Mouse (Mus musculus) hindbrain, embryonic 14.5 days (tissue): ENCODE results near the gene Ddias. TPM values are rescaled to one million over a fixed set of nuclear protein-coding genes. Genes with fewer than 3 reads are reported as not detected.

Experiments used
- ATAC-seq: fragments of 200-750 bp; cut with Nextera tagmentation; 2 replicates; pipeline ENCODE4 v1.8.0; 2017; ENCODE audit warnings: moderate number of reproducible peaks, mild to moderate bottlenecking, moderate TSS enrichment, moderate library complexity; ENCODE audit not compliant: low FRiP score
- DNase-seq: peaks from one replicate; pipeline ENCODE4 v3.0.0-alpha.2; 2015; ENCODE audit warnings: low spot score
- H3K27ac ChIP-seq: fragments of 300-500 bp; sonication (generic); 2 replicates; pipeline ENCODE4 v1.5.1; 2014; ENCODE audit warnings: mild to moderate bottlenecking, moderate library complexity
- H3K27me3 ChIP-seq: fragments of 300-500 bp; sonication (generic); 2 replicates; pipeline ENCODE4 v1.6.1; 2014; ENCODE audit warnings: mild to moderate bottlenecking, low read length, mixed read lengths; ENCODE audit not compliant: control insufficient read depth, insufficient read depth
- H3K36me3 ChIP-seq: fragments of 300-500 bp; sonication (generic); replicated peaks from 2 replicates; pipeline ENCODE4 v1.6.1; 2014; ENCODE audit not compliant: control insufficient read depth, insufficient read depth
- H3K4me1 ChIP-seq: fragments of 300-500 bp; sonication (generic); replicated peaks from 2 replicates; pipeline ENCODE4 v1.6.1; 2014; ENCODE audit warnings: antibody characterized with exemption, low read length, mixed read lengths; ENCODE audit not compliant: control insufficient read depth, insufficient read depth
- H3K4me2 ChIP-seq: fragments of 300-500 bp; sonication (generic); replicated peaks from 2 replicates; pipeline ENCODE4 v1.6.1; 2014; ENCODE audit warnings: mild to moderate bottlenecking, moderate library complexity
- H3K4me3 ChIP-seq: fragments of 300-500 bp; sonication (generic); replicated peaks from 2 replicates; pipeline ENCODE4 v1.5.1; 2014; ENCODE audit warnings: mild to moderate bottlenecking, low read length
- H3K9ac ChIP-seq: fragments of 300-500 bp; sonication (generic); 2 replicates; pipeline ENCODE4 v1.6.1; 2014
- H3K9me3 ChIP-seq: fragments of 300-500 bp; sonication (generic); 2 replicates; pipeline ENCODE4 v1.6.1; 2016; ENCODE audit warnings: low read length; ENCODE audit not compliant: control insufficient read depth
- WGBS: fragments of 180-500 bp; shearing (Covaris S2); extraction: QIAGEN DNeasy Blood & Tissue Kit; methylation state at CpG from one replicate; pipeline ENCODE4 v1.1.7; 2014; 5-methylcytosine and 5-hydroxymethylcytosine counted together
- polyA plus RNA-seq: library from polyadenylated mRNA; unstranded; fragments of >200 nt; fragmentation: Nextera tagmentation; extraction: Ambion mirVana; gene quantifications from 2 replicates; pipeline ENCODE4 v1.2.1, GENCODE M21; 2014

Ddias gene
- polyA plus RNA-seq, 1 experiment from 2014 or later, result 5.0 TPM

DNA sequence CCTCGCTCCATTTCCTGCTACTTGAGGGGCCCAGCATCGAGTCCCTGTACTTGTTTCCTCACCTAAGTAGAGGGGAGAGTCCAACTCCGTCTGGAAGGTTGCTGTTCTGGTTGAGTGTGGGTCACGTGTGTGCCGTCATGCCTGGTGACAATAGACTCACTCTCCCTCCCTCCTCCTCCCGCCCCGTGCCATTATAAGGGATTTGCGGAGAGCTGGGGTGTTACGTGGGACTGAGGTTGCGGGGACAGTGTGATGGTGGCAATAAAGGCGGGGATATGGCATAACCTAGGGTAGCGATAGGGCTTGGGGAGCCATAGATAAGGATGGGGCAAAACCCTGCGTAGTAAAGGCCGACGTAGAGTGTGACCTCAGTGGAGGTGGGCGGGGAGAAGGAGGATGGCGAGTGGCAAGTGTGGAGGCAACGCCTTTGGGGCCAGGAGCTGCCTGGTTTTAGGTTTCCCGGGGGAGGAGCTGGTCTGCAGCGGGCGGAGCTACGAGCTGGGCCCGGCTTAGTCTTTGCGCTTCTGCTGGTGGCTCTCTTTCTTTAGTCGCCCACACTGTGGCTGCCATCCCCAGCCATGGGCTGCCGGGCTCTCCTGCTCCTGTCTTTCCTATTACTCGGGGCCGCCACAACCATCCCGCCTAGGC is 838 bp upstream of the Ddias start:
- 1% methylated on average over 28 of the region's 29 CpGs for WGBS
- ATAC-seq (peak; percentile 89), DNase-seq (peak; percentile 81)
- Histone ChIP-seq H3K4me1 (peaks cover 19% of the 10 kb centered on the region), H3K9ac (peak overlapping the region; percentile 86), H3K27ac (peak overlapping the region; percentile 98), H3K27me3 (no peaks in the 10 kb centered on the region), H3K4me3 (peak overlapping the region; percentile 66), H3K9me3 (no peaks in the 10 kb centered on the region), H3K36me3 (no peaks in the 10 kb centered on the region), H3K4me2 (peak overlapping the region; percentile 65)

DNA sequence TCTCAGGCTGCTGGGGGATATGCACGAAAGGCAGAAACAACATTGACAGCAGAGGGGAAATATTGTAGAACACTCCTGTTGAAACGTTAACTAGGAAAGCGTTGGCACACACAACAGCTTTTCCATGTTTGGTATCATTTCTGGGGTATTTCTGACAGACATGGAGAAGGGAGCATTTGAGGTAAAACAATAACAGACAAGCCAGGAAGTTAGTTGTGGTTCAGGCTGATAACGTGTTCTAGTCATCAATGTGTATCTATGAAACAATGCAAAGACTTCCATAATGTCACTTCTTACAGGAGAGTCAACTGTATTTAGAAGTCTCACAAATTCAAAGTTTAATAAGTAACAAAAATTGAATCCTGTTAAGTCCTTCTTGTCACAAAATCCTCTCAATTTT is 2.5 kb downstream of the Ddias start:
- no peak overlapping the region for H3K4me2 ChIP-seq
- no peaks in the 10 kb centered on the region for H3K36me3 ChIP-seq
- 94% methylated on average over 4 of the region's 4 CpGs for WGBS
- H3K9me3 ChIP-seq, result no peaks in the 10 kb centered on the region
- peaks cover 15% of the 10 kb centered on the region for H3K4me1 ChIP-seq
- no peak overlapping the region for H3K9ac ChIP-seq
- DNase-seq, result no peak
- H3K27me3 ChIP-seq, result no peaks in the 10 kb centered on the region
- ATAC-seq, result no peak
- H3K4me3 ChIP-seq, result no peak overlapping the region
- H3K27ac ChIP-seq, result no peak overlapping the region

DNA sequence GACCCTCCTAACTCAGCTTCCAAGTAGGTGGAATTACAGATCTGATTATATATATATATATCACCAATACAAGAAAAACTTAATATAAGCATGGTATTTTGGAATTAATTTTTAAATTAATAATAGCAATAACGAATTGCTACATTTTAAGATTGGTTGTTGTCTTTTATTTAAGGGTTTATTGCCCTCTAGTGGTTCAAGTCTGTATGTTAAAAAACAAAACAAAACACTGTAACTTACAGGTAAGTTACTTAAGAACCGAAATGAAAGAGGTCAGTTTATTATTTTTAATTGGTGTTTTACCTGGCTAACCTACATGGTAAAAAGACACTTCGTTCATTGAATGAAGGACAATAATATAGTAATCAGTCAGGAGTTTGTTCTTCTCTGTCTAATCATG is 3.9 kb downstream of the Ddias start:
- H3K27me3 ChIP-seq, result no peaks in the 10 kb centered on the region
- DNase-seq, result peak; percentile 62
- H3K4me3 ChIP-seq, result no peak overlapping the region
- no peak for ATAC-seq
- H3K9ac ChIP-seq, result no peak overlapping the region
- H3K36me3 ChIP-seq, result no peaks in the 10 kb centered on the region
- no peak overlapping the region for H3K27ac ChIP-seq
- H3K9me3 ChIP-seq, result no peaks in the 10 kb centered on the region
- no peak overlapping the region for H3K4me2 ChIP-seq
- 75% methylated on average over 3 of the region's 3 CpGs for WGBS
- H3K4me1 ChIP-seq, result 0 out of 2 replicates have a peak, but pooled peaks cover 4% of the 10 kb centered on the region

DNA sequence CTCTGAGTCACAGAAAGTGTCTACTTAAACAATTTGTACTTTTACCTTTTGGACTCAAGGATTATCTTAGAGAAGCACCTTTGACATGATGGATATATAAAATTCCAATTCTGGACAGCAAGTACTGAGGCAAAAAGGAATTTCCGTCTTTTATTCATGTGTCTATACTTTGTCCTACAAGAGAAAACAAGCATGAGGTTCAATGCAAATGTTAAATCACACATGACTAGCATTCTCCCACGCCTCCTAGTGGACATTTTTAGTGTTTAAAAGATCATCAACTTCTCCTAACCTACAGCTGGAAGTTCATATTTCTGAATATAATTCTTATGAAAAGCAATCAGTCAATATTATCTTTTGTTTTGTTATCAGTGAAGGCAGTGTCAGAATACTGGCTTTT is 7.5 kb downstream of the Ddias start:
- WGBS, result 24% methylated on average over 2 of the region's 2 CpGs
- ATAC-seq, result no peak
- Histone ChIP-seq H3K27ac (no peak overlapping the region), H3K9me3 (no peaks in the 10 kb centered on the region), H3K4me1 (no peaks in the 10 kb centered on the region), H3K9ac (no peak overlapping the region), H3K36me3 (no peaks in the 10 kb centered on the region), H3K27me3 (no peaks in the 10 kb centered on the region), H3K4me2 (no peak overlapping the region), H3K4me3 (no peak overlapping the region)
- DNase-seq, result peak; percentile 83

DNA sequence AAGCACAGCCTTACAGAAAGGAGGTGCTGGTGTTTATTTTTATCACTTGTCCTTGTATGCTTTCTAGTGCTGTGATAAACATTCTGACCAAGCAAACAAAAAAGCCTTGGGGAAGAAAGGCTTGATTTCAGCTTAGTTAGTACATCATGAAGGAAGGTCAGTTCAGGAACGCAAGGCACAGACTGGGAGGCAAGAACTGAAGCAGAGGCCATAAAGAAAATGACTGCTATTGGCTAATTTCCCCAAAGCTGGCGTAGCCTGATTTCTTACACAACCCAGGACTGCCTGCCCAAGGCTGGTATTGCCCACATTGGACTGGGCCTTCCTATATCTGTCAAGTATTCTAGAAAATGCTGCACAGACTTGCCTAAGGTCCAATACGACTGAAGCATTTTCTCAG is 25.8 kb downstream of the Ddias start:
- H3K27me3 ChIP-seq, result no peaks in the 10 kb centered on the region
- WGBS, result 85% methylated on average over 3 of the region's 3 CpGs
- H3K27ac ChIP-seq, result no peak overlapping the region
- DNase-seq, result no peak
- ATAC-seq, result no peak
- H3K4me3 ChIP-seq, result no peak overlapping the region
- H3K9ac ChIP-seq, result no peak overlapping the region
- no peaks in the 10 kb centered on the region for H3K36me3 ChIP-seq
- H3K4me1 ChIP-seq, result no peaks in the 10 kb centered on the region
- no peak overlapping the region for H3K4me2 ChIP-seq
- no peaks in the 10 kb centered on the region for H3K9me3 ChIP-seq

DNA sequence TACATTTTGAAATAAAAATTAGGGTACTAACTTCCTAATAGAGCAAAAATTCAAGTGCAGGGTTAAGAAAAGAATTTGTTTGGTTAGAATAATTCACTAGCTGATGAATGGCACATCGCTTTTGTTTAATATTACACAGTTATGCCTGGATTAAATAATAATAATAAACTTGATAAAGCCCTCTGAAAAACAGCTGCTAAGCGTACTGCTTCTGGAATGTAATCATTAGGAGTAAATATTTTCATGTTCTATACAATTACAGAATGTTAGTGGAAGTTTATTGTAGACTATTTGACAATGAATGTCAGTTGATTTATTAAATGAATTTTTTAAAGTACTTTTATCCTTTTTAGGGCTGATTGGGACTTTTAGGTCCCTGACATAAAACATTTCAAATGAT is 31.8 kb downstream of the Ddias start:
- Histone ChIP-seq H3K4me1 (no peaks in the 10 kb centered on the region), H3K27me3 (no peaks in the 10 kb centered on the region), H3K9me3 (no peaks in the 10 kb centered on the region), H3K36me3 (peaks cover 4% of the 10 kb centered on the region; the same call in 1 of the 2 replicates), H3K4me3 (no peak overlapping the region), H3K9ac (no peak overlapping the region), H3K27ac (no peak overlapping the region), H3K4me2 (no peak overlapping the region)
- ATAC-seq, result no peak
- DNase-seq, result no peak
- WGBS, result 87% methylated on average over 2 of the region's 2 CpGs

DNA sequence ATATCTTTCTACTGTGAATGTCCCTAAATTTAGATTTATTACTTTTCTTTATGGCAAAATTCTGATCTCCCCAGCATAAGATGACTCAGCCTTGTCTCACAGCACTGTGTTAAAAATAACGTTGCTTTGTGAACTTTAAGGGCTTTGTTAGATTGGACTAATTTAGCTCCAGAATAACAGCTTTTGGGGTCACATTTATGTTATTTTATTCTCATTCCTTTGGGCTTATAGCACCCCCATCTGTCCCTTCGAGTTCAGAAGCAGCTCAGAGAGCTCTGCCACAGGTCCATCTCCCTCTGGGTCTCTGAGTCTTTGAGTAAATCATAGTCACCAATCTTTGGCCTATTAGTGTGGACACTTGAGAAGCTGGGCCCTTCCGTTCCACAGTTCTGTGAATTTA is 36.1 kb downstream of the Ddias start:
- 80% methylated on average over 3 of the region's 3 CpGs for WGBS

DNA sequence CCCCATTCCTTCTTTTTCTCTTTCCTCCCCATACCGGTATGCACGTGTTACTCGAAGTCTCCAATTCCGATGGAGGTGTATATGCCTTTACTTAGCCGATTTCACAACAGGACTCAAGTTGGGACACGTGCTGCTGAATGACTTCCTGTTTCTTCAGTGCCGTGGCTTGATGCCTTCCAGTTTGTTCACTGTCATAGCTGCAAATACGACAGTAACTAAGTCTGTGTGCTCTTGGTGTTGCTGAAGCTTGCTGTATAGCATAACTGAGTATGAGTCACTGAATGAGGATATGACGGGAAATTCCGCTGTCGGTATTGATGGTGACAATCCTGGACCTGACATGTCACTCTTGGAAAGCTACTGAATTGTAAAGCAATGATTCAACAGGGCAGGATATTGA is 36.8 kb downstream of the Ddias start:
- no peak for DNase-seq
- H3K27ac ChIP-seq, result no peak overlapping the region
- WGBS, result 94% methylated on average over 11 of the region's 11 CpGs
- H3K4me2 ChIP-seq, result no peak overlapping the region
- no peak for ATAC-seq
- no peaks in the 10 kb centered on the region for H3K27me3 ChIP-seq
- no peaks in the 10 kb centered on the region for H3K9me3 ChIP-seq
- no peak overlapping the region for H3K4me3 ChIP-seq
- H3K36me3 ChIP-seq, result peaks cover 19% of the 10 kb centered on the region
- H3K9ac ChIP-seq, result no peak overlapping the region
- H3K4me1 ChIP-seq, result no peaks in the 10 kb centered on the region

More for the DNA sequence above, 36.1 kb downstream of the Ddias start:
- no peak overlapping the region for H3K4me2 ChIP-seq
- H3K4me3 ChIP-seq, result no peak overlapping the region
- no peaks in the 10 kb centered on the region for H3K9me3 ChIP-seq
- DNase-seq (no peak), ATAC-seq (no peak)
- no peaks in the 10 kb centered on the region for H3K4me1 ChIP-seq
- no peak overlapping the region for H3K27ac ChIP-seq
- H3K9ac ChIP-seq, result no peak overlapping the region
- no peaks in the 10 kb centered on the region for H3K27me3 ChIP-seq
- peaks cover 19% of the 10 kb centered on the region for H3K36me3 ChIP-seq

DNA sequence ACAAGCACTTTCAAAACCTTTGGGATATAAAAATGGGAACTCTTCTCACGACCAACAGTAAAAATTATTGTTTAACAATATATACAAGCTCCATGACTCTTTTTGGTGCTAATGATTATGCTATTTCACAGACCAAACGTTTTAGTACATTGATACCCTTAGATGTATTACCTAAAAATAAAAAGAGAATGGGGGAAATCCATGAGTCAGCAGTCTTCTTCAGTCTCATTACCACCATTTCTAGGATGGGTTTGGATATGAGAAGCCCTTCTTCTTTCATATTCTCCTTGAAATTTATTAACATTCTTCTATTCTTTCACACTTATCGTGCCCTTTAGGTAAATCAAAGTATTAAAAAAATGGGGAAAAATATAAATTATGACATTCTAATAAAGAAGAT is 37.6 kb downstream of the Ddias start:
- no peak for DNase-seq
- peaks cover 19% of the 10 kb centered on the region for H3K36me3 ChIP-seq
- ATAC-seq, result no peak

DNA sequence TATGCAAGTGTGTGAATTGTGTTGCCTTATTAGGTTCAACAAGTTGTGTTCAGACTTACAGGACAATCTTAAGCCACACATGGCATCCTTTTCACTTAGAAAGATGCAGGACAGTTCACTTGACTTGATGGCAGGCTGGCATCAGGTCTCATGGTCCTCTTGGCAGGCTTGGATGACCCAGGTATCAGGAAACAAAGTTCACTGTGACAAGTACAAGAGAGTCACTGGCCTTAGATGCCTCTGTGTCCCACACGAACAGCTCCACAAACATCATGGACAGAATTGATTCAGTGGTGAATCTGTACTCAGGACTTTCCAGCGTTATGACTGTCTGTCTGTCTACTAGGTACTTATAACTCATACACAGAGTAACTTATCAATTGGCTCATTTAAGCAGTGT is 39.7 kb downstream of the Ddias start:
- no peak overlapping the region for H3K27ac ChIP-seq
- H3K9me3 ChIP-seq, result no peaks in the 10 kb centered on the region
- H3K4me3 ChIP-seq, result no peak overlapping the region
- 89% methylated on average over 2 of the region's 2 CpGs for WGBS
- ATAC-seq (no peak), DNase-seq (no peak)
- no peak overlapping the region for H3K4me2 ChIP-seq
- H3K4me1 ChIP-seq, result no peaks in the 10 kb centered on the region
- no peak overlapping the region for H3K9ac ChIP-seq
- peaks cover 24% of the 10 kb centered on the region for H3K36me3 ChIP-seq
- no peaks in the 10 kb centered on the region for H3K27me3 ChIP-seq

More for the DNA sequence above, 37.6 kb downstream of the Ddias start:
- no peak overlapping the region for H3K4me3 ChIP-seq
- no peak overlapping the region for H3K9ac ChIP-seq
- no peaks in the 10 kb centered on the region for H3K27me3 ChIP-seq
- no peaks in the 10 kb centered on the region for H3K9me3 ChIP-seq
- H3K4me2 ChIP-seq, result no peak overlapping the region
- WGBS, result 88% methylated on average over 3 of the region's 3 CpGs
- H3K27ac ChIP-seq, result no peak overlapping the region
- H3K4me1 ChIP-seq, result no peaks in the 10 kb centered on the region
